Comparison of ENCODE assay signal across 8 mouse cellular contexts in genomic region chr15:102245461-102245881, GRCm38 (mm10). TPM values are rescaled to one million over a fixed set of nuclear protein-coding genes. Genes with fewer than 3 reads are reported as not detected.
A peak's percentile ranks its signal among the peaks of the same experiment; 100 is the strongest.
DNase-seq lines count a peak whose midpoint lies in the region; ATAC-seq and TF ChIP-seq lines count a peak whose summit lies in the region.

No protein-coding gene starts in this region.

- H3K79me2 ChIP-seq in myocyte (ENCODE audit: control insufficient read depth, insufficient read depth): peaks cover 49% of the 10 kb centered on the region

- peak overlapping the region; percentile 72 for H3K9ac ChIP-seq in kidney, postnatal 0 days (ENCODE audit: low read depth, low read length)

- no peak for DNase-seq in forebrain, embryonic 10.5 days (ENCODE audit: extremely low spot score, low spot score)
- peak; percentile 7 for DNase-seq in kidney, postnatal 0 days (ENCODE audit: low spot score)
- DNase-seq in T-cell, adult 2 months (ENCODE audit: low spot score): no peak
- no peak for DNase-seq in right cerebral cortex, postnatal 4 days

- H3K36me3 ChIP-seq in megakaryocyte, embryonic 14.5 days (replicated peaks; ENCODE audit: low read length): peaks cover 20% of the 10 kb centered on the region
- peaks cover 4% of the 10 kb centered on the region for H3K36me3 ChIP-seq in forebrain, embryonic 10.5 days (replicated peaks)
- no peaks in the 10 kb centered on the region for H3K36me3 ChIP-seq in kidney, postnatal 0 days (ENCODE audit: insufficient read depth, low read length)
- peaks cover 9% of the 10 kb centered on the region for H3K36me3 ChIP-seq in myocyte (ENCODE audit: control insufficient read depth, insufficient read depth)

- 3% methylated on average over 14 of the region's 14 CpGs for whole genome bisulfite sequencing in forebrain, embryonic 10.5 days
- 2% methylated on average over 14 of the region's 14 CpGs for WGBS in kidney, postnatal 0 days

- peak overlapping the region; percentile 87 for H3K27ac ChIP-seq in forebrain, embryonic 10.5 days
- H3K27ac ChIP-seq in kidney, postnatal 0 days: peak overlapping the region; percentile 96

- peaks cover 88% of the 10 kb centered on the region for H3K4me1 ChIP-seq in megakaryocyte, embryonic 14.5 days
- peaks cover 89% of the 10 kb centered on the region for H3K4me1 ChIP-seq in forebrain, embryonic 10.5 days
- H3K4me1 ChIP-seq in kidney, postnatal 0 days (replicated peaks; ENCODE audit: insufficient read depth, low read length): peaks cover 45% of the 10 kb centered on the region

- peaks cover 21% of the 10 kb centered on the region for H3K27me3 ChIP-seq in megakaryocyte, embryonic 14.5 days (replicated peaks)
- H3K27me3 ChIP-seq in forebrain, embryonic 10.5 days (ENCODE audit: poor library complexity, severe bottlenecking): peaks cover 99% of the 10 kb centered on the region
- no peaks in the 10 kb centered on the region for H3K27me3 ChIP-seq in kidney, postnatal 0 days (ENCODE audit: insufficient read depth, low read length)
- H3K27me3 ChIP-seq in myocyte (ENCODE audit: control insufficient read depth, insufficient read depth, insufficient read length): no peaks in the 10 kb centered on the region

- peak overlapping the region; percentile 88 for H3K4me2 ChIP-seq in kidney, postnatal 0 days (ENCODE audit: low read length)
- H3K4me2 ChIP-seq in myocyte (ENCODE audit: low read depth): peak overlapping the region; percentile 100

- peak; percentile 53 for TF ChIP-seq POLR2A in myocyte (IDR thresholded peaks at IDR 0.05; ENCODE audit: insufficient read length, low read depth)

- no peak for ATAC-seq in megakaryocyte, adult 5-6 weeks (ENCODE audit: poor library complexity, severe bottlenecking)
- ATAC-seq in kidney, postnatal 0 days (replicated peaks; ENCODE audit: low FRiP score, low read depth): no peak
- no peak for ATAC-seq in megakaryocyte-erythroid progenitor cell, adult 5-6 weeks (replicated peaks; ENCODE audit: low FRiP score, low TSS enrichment, poor library complexity, severe bottlenecking)

- H3K4me3 ChIP-seq in megakaryocyte, embryonic 14.5 days (replicated peaks): peak overlapping the region; percentile 95
- H3K4me3 ChIP-seq in forebrain, embryonic 10.5 days: peak overlapping the region; percentile 69
- peak overlapping the region; percentile 71 for H3K4me3 ChIP-seq in kidney, postnatal 0 days (replicated peaks; ENCODE audit: low read depth, low read length)
- peak overlapping the region; percentile 77 for H3K4me3 ChIP-seq in myocyte

- TF ChIP-seq CTCF in kidney, postnatal 0 days (IDR thresholded peaks at IDR 0.05; ENCODE audit: low read depth): no peak

- peak overlapping the region; percentile 19 for H3ac ChIP-seq in myocyte (ENCODE audit: control insufficient read depth, insufficient read length)

- H3K9me3 ChIP-seq in megakaryocyte, embryonic 14.5 days: no peaks in the 10 kb centered on the region
- H3K9me3 ChIP-seq in forebrain, embryonic 10.5 days: no peaks in the 10 kb centered on the region
- no peaks in the 10 kb centered on the region for H3K9me3 ChIP-seq in kidney, postnatal 0 days (replicated peaks; ENCODE audit: low read length)

TF ChIP-seq in myocyte, 11 proteins besides CTCF, POLR2A, EP300 and RAD21:
- TF ChIP-seq SRF (IDR thresholded peaks at IDR 0.05; ENCODE audit: control insufficient read depth, insufficient read length, low read depth) (no peak), POLR2AphosphoS2 (IDR thresholded peaks at IDR 0.05; ENCODE audit: insufficient read length, low read depth) (peak; percentile 64)

RNA-seq across cellular contexts. Expression of gene Rarg, which starts 11.8 kb away (rescaled TPM):
- 68.7 and 69.9 TPM in 2 replicates for polyA plus RNA-seq in megakaryocyte, embryonic 14.5 days (2012; ENCODE audit: insufficient read depth, low replicate concordance)
- 34.6 and 39.9 TPM in 2 replicates for total RNA-seq in megakaryocyte, adult 5-6 weeks (2015)
- total RNA-seq in megakaryocyte, adult 5-6 weeks (2017): 30.8 and 31.9 TPM in 2 replicates
- 27.5 and 31.3 TPM in 2 replicates for polyA plus RNA-seq in forebrain, embryonic 10.5 days (2016; fragmentation: Nextera tagmentation; extraction: Ambion mirVana)
- polyA plus RNA-seq in kidney, postnatal 0 days (2015; fragmentation: Nextera tagmentation; extraction: Ambion mirVana): 23.2 and 23.5 TPM in 2 replicates
- polyA plus RNA-seq in myocyte (2012; fragmentation: generic; extraction: Trizol): 63.8 TPM
- 0.61 and 1.8 TPM in 2 replicates for total RNA-seq in megakaryocyte-erythroid progenitor cell, adult 5-6 weeks (2014; fragmentation: Nextera tagmentation)
- total RNA-seq in megakaryocyte-erythroid progenitor cell, adult 5-6 weeks (2017): 1.6 and 6.7 TPM in 2 replicates

RNA-seq across cellular contexts. Expression of gene Itgb7, which starts 13.7 kb away (rescaled TPM):
- 1.9 and 19.9 TPM in 2 replicates for polyA plus RNA-seq in megakaryocyte, embryonic 14.5 days (2012; ENCODE audit: insufficient read depth, low replicate concordance)
- total RNA-seq in megakaryocyte, adult 5-6 weeks (2015): 638 and 660 TPM in 2 replicates
- total RNA-seq in megakaryocyte, adult 5-6 weeks (2017): 1,192 and 1,305 TPM in 2 replicates
- 0.42 and 0.55 TPM in 2 replicates for polyA plus RNA-seq in forebrain, embryonic 10.5 days (2016; fragmentation: Nextera tagmentation; extraction: Ambion mirVana)
- 0.69 and 1.2 TPM in 2 replicates for polyA plus RNA-seq in kidney, postnatal 0 days (2015; fragmentation: Nextera tagmentation; extraction: Ambion mirVana)
- polyA plus RNA-seq in myocyte (2012; fragmentation: generic; extraction: Trizol): 2.0 TPM
- 13.1 and 17.0 TPM in 2 replicates for total RNA-seq in megakaryocyte-erythroid progenitor cell, adult 5-6 weeks (2014; fragmentation: Nextera tagmentation)
- 47.2 and 51.0 TPM in 2 replicates for total RNA-seq in megakaryocyte-erythroid progenitor cell, adult 5-6 weeks (2017)

RNA-seq across cellular contexts. Expression of gene Gm9918, which starts 24.9 kb away (rescaled TPM):
- polyA plus RNA-seq in megakaryocyte, embryonic 14.5 days (2012; ENCODE audit: insufficient read depth, low replicate concordance): not detected in 2 replicates
- total RNA-seq in megakaryocyte, adult 5-6 weeks (2015): not detected in 2 replicates
- not detected in 2 replicates for total RNA-seq in megakaryocyte, adult 5-6 weeks (2017)
- polyA plus RNA-seq in forebrain, embryonic 10.5 days (2016; fragmentation: Nextera tagmentation; extraction: Ambion mirVana): 0.48 and 0.76 TPM in 2 replicates
- 0.23 and 0.38 TPM in 2 replicates for polyA plus RNA-seq in kidney, postnatal 0 days (2015; fragmentation: Nextera tagmentation; extraction: Ambion mirVana)
- not detected for polyA plus RNA-seq in myocyte (2012; fragmentation: generic; extraction: Trizol)
- not detected in 2 replicates for total RNA-seq in megakaryocyte-erythroid progenitor cell, adult 5-6 weeks (2014; fragmentation: Nextera tagmentation)
- total RNA-seq in megakaryocyte-erythroid progenitor cell, adult 5-6 weeks (2017): not detected in 2 replicates

RNA-seq across cellular contexts. Expression of gene Mfsd5, which starts 33.8 kb away (rescaled TPM):
- 72.6 and 109 TPM in 2 replicates for polyA plus RNA-seq in megakaryocyte, embryonic 14.5 days (2012; ENCODE audit: insufficient read depth, low replicate concordance)
- total RNA-seq in megakaryocyte, adult 5-6 weeks (2015): 49.8 and 64.3 TPM in 2 replicates
- 34.8 and 35.1 TPM in 2 replicates for total RNA-seq in megakaryocyte, adult 5-6 weeks (2017)
- 64.2 and 66.8 TPM in 2 replicates for polyA plus RNA-seq in forebrain, embryonic 10.5 days (2016; fragmentation: Nextera tagmentation; extraction: Ambion mirVana)
- polyA plus RNA-seq in kidney, postnatal 0 days (2015; fragmentation: Nextera tagmentation; extraction: Ambion mirVana): 68.2 and 73.2 TPM in 2 replicates
- polyA plus RNA-seq in myocyte (2012; fragmentation: generic; extraction: Trizol): 83.3 TPM
- 30.4 and 32.9 TPM in 2 replicates for total RNA-seq in megakaryocyte-erythroid progenitor cell, adult 5-6 weeks (2014; fragmentation: Nextera tagmentation)
- 14.2 and 19.5 TPM in 2 replicates for total RNA-seq in megakaryocyte-erythroid progenitor cell, adult 5-6 weeks (2017)

RNA-seq across cellular contexts. Expression of gene Csad, which starts 40.9 kb away (rescaled TPM):
- polyA plus RNA-seq in megakaryocyte, embryonic 14.5 days (2012; ENCODE audit: insufficient read depth, low replicate concordance): 13.8 and 14.5 TPM in 2 replicates
- total RNA-seq in megakaryocyte, adult 5-6 weeks (2015): 5.6 and 9.3 TPM in 2 replicates
- total RNA-seq in megakaryocyte, adult 5-6 weeks (2017): 8.6 and 15.4 TPM in 2 replicates
- polyA plus RNA-seq in forebrain, embryonic 10.5 days (2016; fragmentation: Nextera tagmentation; extraction: Ambion mirVana): 36.0 and 39.9 TPM in 2 replicates
- polyA plus RNA-seq in kidney, postnatal 0 days (2015; fragmentation: Nextera tagmentation; extraction: Ambion mirVana): 142 TPM in 2 replicates
- polyA plus RNA-seq in myocyte (2012; fragmentation: generic; extraction: Trizol): 18.8 TPM
- 9.6 and 21.4 TPM in 2 replicates for total RNA-seq in megakaryocyte-erythroid progenitor cell, adult 5-6 weeks (2014; fragmentation: Nextera tagmentation)
- total RNA-seq in megakaryocyte-erythroid progenitor cell, adult 5-6 weeks (2017): 11.4 and 33.8 TPM in 2 replicates
